Mouse (Mus musculus) embryonic fibroblast, embryonic 13.5 days (primary cell): ENCODE results near the gene Ggact.

ENCODE experiments used
- CTCF ChIP-seq: IDR thresholded peaks from 2 replicates; pipeline ENCODE4 v1.5.1; 2011; ENCODE audit warnings: mild to moderate bottlenecking, control low read depth, low read length, moderate library complexity, borderline replicate concordance; ENCODE audit not compliant: insufficient read depth
- POLR2A ChIP-seq: IDR thresholded peaks from 2 replicates; pipeline ENCODE4 v1.6.1; 2011; ENCODE audit warnings: low read depth, mild to moderate bottlenecking, control low read depth, low read length, moderate library complexity

DNA sequence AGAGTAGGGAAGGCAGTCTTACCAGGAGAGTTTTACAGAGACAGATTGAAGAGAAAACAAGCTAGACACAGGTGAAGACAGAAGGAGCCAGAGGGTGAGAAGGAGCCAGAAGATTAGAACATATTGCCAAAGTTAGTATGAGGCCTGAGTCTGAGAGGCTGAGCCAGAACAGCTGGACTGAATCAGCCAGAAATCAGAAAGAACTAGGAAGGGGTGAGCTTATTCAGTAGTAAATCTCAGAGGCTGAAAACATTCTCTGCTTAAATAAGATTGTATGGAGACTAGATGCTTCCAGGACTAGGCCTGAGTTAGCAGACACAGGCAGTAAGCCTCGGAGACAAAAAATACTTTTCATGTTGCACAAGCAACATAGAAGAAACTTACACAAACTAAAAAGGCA lies 53.8 kb downstream of the Ggact start:
- TF ChIP-seq CTCF, result no peak
- no peak for TF ChIP-seq POLR2A
